Mouse (Mus musculus): ENCODE data around the gene Slc25a45. TPM values are rescaled to one million over a fixed set of nuclear protein-coding genes. Genes with fewer than 3 reads are reported as not detected.

The Slc25a45 gene
- polyA plus RNA-seq, 1 experiment from 2014 or later: 10.2 TPM

- no peak for TF ChIP-seq CTCF (IDR thresholded peaks at IDR 0.05)
- Histone ChIP-seq H3K9ac (replicated peaks; ENCODE audit: low read depth) (no peak overlapping the region), H3K9me3 (ENCODE audit: low read length) (no peaks in the 10 kb centered on the region), H3K4me3 (ENCODE audit: low read depth, low read length) (no peak overlapping the region), H3K4me1 (ENCODE audit: insufficient read depth, low read depth, low read length) (peaks cover 3% of the 10 kb centered on the region; the same call in 1 of the 2 replicates), H3K27ac (ENCODE audit: low read length) (no peak overlapping the region), H3K27me3 (replicated peaks; ENCODE audit: insufficient read depth, low read length) (no peaks in the 10 kb centered on the region), H3K4me2 (replicated peaks; ENCODE audit: low read depth, low read length) (no peak overlapping the region), H3K36me3 (ENCODE audit: insufficient read depth, low read length) (no peaks in the 10 kb centered on the region)
- WGBS: 97% methylated on average over 13 of the region's 13 CpGs
- no peak for ATAC-seq
- DNase-seq (ENCODE audit: low spot score): no peak
Measured at GRCm38 (mm10) chr19:5892735-5893134, 15.1 kb downstream of the Slc25a45 start.

GRCm38 (mm10) chr19:5893282-5894001 lies 15.8 kb downstream of the Slc25a45 start:
- Histone ChIP-seq H3K4me1 (ENCODE audit: insufficient read depth, low read depth, low read length) (peaks cover 3% of the 10 kb centered on the region; the same call in 1 of the 2 replicates), H3K4me3 (ENCODE audit: low read depth, low read length) (peak overlapping the region; percentile 47), H3K27me3 (replicated peaks; ENCODE audit: insufficient read depth, low read length) (no peaks in the 10 kb centered on the region), H3K4me2 (replicated peaks; ENCODE audit: low read depth, low read length) (peak overlapping the region; percentile 96), H3K9me3 (ENCODE audit: low read length) (no peaks in the 10 kb centered on the region), H3K36me3 (ENCODE audit: insufficient read depth, low read length) (peaks cover 3% of the 10 kb centered on the region), H3K9ac (replicated peaks; ENCODE audit: low read depth) (peak overlapping the region; percentile 43; the same call in 1 of the 2 replicates), H3K27ac (ENCODE audit: low read length) (no peak overlapping the region)
- TF ChIP-seq EP300 (IDR thresholded peaks at IDR 0.05): no peak
- 13% methylated on average over 18 of the region's 31 CpGs for WGBS
- ATAC-seq (peak; percentile 25), DNase-seq (ENCODE audit: low spot score) (no peak)

- Histone ChIP-seq H3K36me3 (ENCODE audit: insufficient read depth, low read length) (peaks cover 7% of the 10 kb centered on the region), H3K27ac (ENCODE audit: low read length) (no peak within 1 kb of the TSS), H3K4me3 (ENCODE audit: low read depth, low read length) (peak within 1 kb of the TSS; percentile 47), H3K4me2 (replicated peaks; ENCODE audit: low read depth, low read length) (peak within 1 kb of the TSS; percentile 96), H3K9me3 (ENCODE audit: low read length) (no peaks in the 10 kb centered on the region), H3K9ac (replicated peaks; ENCODE audit: low read depth) (peak within 1 kb of the TSS; percentile 43; the same call in 1 of the 2 replicates), H3K4me1 (ENCODE audit: insufficient read depth, low read depth, low read length) (peaks cover 3% of the 10 kb centered on the region; the same call in 1 of the 2 replicates), H3K27me3 (replicated peaks; ENCODE audit: insufficient read depth, low read length) (no peaks in the 10 kb centered on the region)
- 2% methylated on average over 36 of the region's 36 CpGs for WGBS
- TF ChIP-seq CTCF (IDR thresholded peaks at IDR 0.05) (no peak), EP300 (IDR thresholded peaks at IDR 0.05) (no peak)
- ATAC-seq (peak; percentile 98), DNase-seq (ENCODE audit: low spot score) (peak; percentile 97)
Measured at GRCm38 (mm10) chr19:5894002-5894678, 16.5 kb downstream of the Slc25a45 start, which contains the start of gene Tigd3. TSS of gene Tigd3 (minus strand) at chr19:5894149.

- 82% methylated on average over 3 of the region's 3 CpGs for WGBS
- Histone ChIP-seq H3K27ac (ENCODE audit: low read length) (no peak overlapping the region), H3K4me3 (ENCODE audit: low read depth, low read length) (no peak overlapping the region), H3K36me3 (ENCODE audit: insufficient read depth, low read length) (peaks cover 36% of the 10 kb centered on the region), H3K27me3 (replicated peaks; ENCODE audit: insufficient read depth, low read length) (no peaks in the 10 kb centered on the region), H3K9ac (replicated peaks; ENCODE audit: low read depth) (no peak overlapping the region), H3K4me2 (replicated peaks; ENCODE audit: low read depth, low read length) (no peak overlapping the region), H3K4me1 (ENCODE audit: insufficient read depth, low read depth, low read length) (peaks cover 7% of the 10 kb centered on the region; the same call in 1 of the 2 replicates), H3K9me3 (ENCODE audit: low read length) (no peaks in the 10 kb centered on the region)
- TF ChIP-seq EP300 (IDR thresholded peaks at IDR 0.05) (no peak), CTCF (IDR thresholded peaks at IDR 0.05) (no peak)
- DNase-seq (ENCODE audit: low spot score) (no peak), ATAC-seq (no peak)
Measured at GRCm38 (mm10) chr19:5907275-5907674, 29.7 kb downstream of the Slc25a45 start.

- Histone ChIP-seq H3K27ac (ENCODE audit: low read length) (no peak overlapping the region), H3K4me2 (replicated peaks; ENCODE audit: low read depth, low read length) (peak overlapping the region; percentile 25; the same call in 1 of the 2 replicates), H3K4me1 (ENCODE audit: insufficient read depth, low read depth, low read length) (peaks cover 7% of the 10 kb centered on the region; the same call in 1 of the 2 replicates), H3K36me3 (ENCODE audit: insufficient read depth, low read length) (peaks cover 11% of the 10 kb centered on the region; the same call in 1 of the 2 replicates), H3K9ac (replicated peaks; ENCODE audit: low read depth) (no peak overlapping the region), H3K27me3 (replicated peaks; ENCODE audit: insufficient read depth, low read length) (no peaks in the 10 kb centered on the region), H3K9me3 (ENCODE audit: low read length) (no peaks in the 10 kb centered on the region), H3K4me3 (ENCODE audit: low read depth, low read length) (no peak overlapping the region)
- no peak for ATAC-seq
- no peak for DNase-seq (ENCODE audit: low spot score)
- TF ChIP-seq CTCF (IDR thresholded peaks at IDR 0.05) (peak; percentile 54), EP300 (IDR thresholded peaks at IDR 0.05) (no peak)
- 33% methylated on average over 6 of the region's 6 CpGs for WGBS
Measured at GRCm38 (mm10) chr19:5910221-5910620, 32.6 kb downstream of the Slc25a45 start.

GRCm38 (mm10) chr19:5911430-5912102 lies 34.0 kb downstream of the Slc25a45 start:
- DNase-seq (ENCODE audit: low spot score) (peak; percentile 55), ATAC-seq (no peak)
- Histone ChIP-seq H3K36me3 (ENCODE audit: insufficient read depth, low read length) (no peaks in the 10 kb centered on the region), H3K4me3 (ENCODE audit: low read depth, low read length) (peak overlapping the region; percentile 69), H3K4me1 (ENCODE audit: insufficient read depth, low read depth, low read length) (peaks cover 7% of the 10 kb centered on the region; the same call in 1 of the 2 replicates), H3K27ac (ENCODE audit: low read length) (peak overlapping the region; percentile 89), H3K4me2 (replicated peaks; ENCODE audit: low read depth, low read length) (peak overlapping the region; percentile 89), H3K27me3 (replicated peaks; ENCODE audit: insufficient read depth, low read length) (no peaks in the 10 kb centered on the region), H3K9me3 (ENCODE audit: low read length) (no peaks in the 10 kb centered on the region), H3K9ac (replicated peaks; ENCODE audit: low read depth) (peak overlapping the region; percentile 83)
- WGBS: 1% methylated on average over 14 of the region's 14 CpGs
- no peak for TF ChIP-seq CTCF (IDR thresholded peaks at IDR 0.05)
- TF ChIP-seq EP300 (IDR thresholded peaks at IDR 0.05): no peak

Measured in lung, postnatal 0 days (tissue).